Mouse (Mus musculus): ENCODE measurements around the gene Sspo.
A peak's percentile ranks its signal among the peaks of the same experiment; 100 is the strongest.

Gene Sspo

GRCm38 (mm10) chr6:48539860-48540259 lies 91.8 kb downstream of the Sspo start:
- peak; percentile 31 for DNase-seq (ENCODE audit: low read depth)

- DNase-seq (ENCODE audit: low read depth) = no peak
Observed at GRCm38 (mm10) chr6:48540721-48541120, 92.7 kb downstream of the Sspo start.

GRCm38 (mm10) chr6:48541560-48542450 lies 93.8 kb downstream of the Sspo start:
- no peak for DNase-seq (ENCODE audit: low read depth)

- DNase-seq (ENCODE audit: low read depth) = no peak
Observed at GRCm38 (mm10) chr6:48542631-48543030, 94.6 kb downstream of the Sspo start.

- no peak for DNase-seq (ENCODE audit: low read depth)
Observed at GRCm38 (mm10) chr6:48545251-48545650, 97.2 kb downstream of the Sspo start.

- DNase-seq (ENCODE audit: low read depth) = peak; percentile 71
Observed at GRCm38 (mm10) chr6:48546271-48546670, 98.2 kb downstream of the Sspo start.

GRCm38 (mm10) chr6:48546858-48547257 lies 98.8 kb downstream of the Sspo start:
- DNase-seq (ENCODE audit: low read depth) = no peak

- DNase-seq (ENCODE audit: low read depth) = no peak
Observed at GRCm38 (mm10) chr6:48548314-48548713, 100.3 kb downstream of the Sspo start.
